Mouse (Mus musculus): ENCODE results near the gene Med26.

Med26 gene

DNA sequence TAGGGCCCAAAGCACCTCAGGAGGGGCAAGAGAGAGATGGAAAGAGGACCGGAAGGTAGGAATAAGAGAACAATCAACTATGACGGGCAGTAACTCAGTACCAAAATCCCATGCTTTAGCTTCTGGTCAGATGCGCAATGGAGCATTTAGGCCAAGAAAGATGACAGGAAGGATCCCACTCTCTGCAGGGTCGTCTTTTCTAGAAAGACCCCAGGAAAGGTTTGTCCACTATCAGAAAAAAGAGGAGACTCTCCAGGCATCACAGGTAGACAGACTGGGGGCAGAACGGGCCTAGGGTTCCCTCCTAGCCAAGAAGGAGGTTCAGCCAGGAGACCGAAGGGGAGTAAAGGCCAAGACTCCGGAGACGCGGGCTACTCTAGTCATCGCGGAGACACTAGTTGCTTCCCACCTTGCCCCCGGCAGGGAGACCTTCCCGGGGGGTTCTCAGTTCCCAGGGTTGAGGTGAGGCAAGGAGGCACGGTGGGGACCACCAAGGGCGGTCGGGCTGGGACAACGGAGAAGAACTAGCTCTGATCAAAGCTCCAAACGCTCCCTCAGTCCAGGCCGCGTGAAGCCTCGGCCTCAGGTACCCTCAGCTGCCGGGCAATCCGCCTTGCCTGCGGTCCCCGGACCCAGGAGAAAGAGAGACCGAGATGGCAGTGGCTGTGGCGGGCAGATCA, 808 bp downstream of the Med26 start:
- no peak for DNase-seq

GRCm38 (mm10) chr8:72539234-72539633, 8.8 kb downstream of the Med26 start:
- no peak for DNase-seq

GRCm38 (mm10) chr8:72534888-72535287, 13.2 kb downstream of the Med26 start:
- no peak for DNase-seq

GRCm38 (mm10) chr8:72532103-72532502, 16.0 kb downstream of the Med26 start:
- DNase-seq: no peak

GRCm38 (mm10) chr8:72521888-72522287, 26.2 kb downstream of the Med26 start:
- DNase-seq: no peak

- no peak for DNase-seq
Observed at GRCm38 (mm10) chr8:72517421-72517988, 30.6 kb downstream of the Med26 start.

DNA sequence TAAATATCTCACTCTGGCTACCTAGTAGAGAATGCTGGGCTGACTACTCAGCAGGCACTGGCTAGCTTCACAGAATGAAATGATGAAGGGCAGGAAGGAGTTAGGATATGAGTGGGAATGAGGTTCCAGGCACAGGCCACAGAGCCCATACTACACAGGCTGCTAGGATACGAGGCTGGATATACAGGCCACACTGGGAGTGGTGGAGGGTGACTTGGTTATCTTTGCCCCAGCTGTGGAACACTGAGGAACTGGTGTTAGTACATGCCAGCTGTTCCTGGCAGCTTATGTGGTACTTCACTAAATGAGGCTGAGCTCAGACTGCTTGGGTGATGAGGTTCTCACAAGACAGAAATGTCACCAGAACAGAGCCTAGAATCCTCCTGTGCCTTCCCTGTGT, 34.9 kb downstream of the Med26 start:
- no peak for DNase-seq

DNA sequence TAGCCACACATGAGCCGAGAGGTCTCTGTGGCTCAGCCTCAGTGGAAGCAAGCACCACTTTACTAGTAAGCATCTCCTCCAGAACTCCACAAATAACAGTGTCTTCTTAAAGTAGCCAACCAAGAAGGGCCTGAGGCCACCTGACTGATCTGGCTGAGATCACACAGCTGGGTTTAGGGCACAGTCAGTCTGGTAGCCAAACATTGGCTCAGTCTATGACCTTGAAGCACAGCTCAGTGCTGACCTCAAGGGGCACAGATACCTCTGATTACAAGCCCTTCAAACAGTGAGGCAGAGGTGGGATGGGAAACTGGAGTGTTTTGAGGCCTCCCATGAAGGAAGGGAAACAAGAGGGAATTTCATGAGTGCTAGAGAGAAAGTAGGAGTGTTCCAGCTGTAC, 35.4 kb downstream of the Med26 start:
- DNase-seq: no peak

DNA sequence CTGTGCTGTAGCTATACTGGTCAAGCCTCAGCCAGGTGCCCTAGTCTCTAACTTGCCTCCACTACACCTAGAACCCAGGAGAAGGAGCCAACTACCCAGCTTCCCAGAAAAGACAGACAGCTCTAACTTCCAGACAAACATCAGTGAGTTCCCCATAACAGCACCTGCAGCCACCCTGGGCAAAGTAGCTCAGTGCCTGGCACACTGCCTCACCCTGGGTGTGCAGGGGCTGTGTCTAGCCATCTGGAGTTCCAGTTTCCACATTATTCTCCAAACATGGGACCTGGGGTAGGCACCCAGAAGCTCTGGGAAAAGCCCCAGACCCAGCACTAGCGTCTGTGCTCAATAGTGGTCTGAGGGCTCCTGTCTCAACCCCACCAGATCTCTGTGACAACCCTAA, 40.6 kb downstream of the Med26 start:
- no peak for DNase-seq

GRCm38 (mm10) chr8:72504637-72505314, 43.3 kb downstream of the Med26 start:
- no peak for DNase-seq

- DNase-seq: no peak
Observed at GRCm38 (mm10) chr8:72504137-72504536, 43.9 kb downstream of the Med26 start.

DNA sequence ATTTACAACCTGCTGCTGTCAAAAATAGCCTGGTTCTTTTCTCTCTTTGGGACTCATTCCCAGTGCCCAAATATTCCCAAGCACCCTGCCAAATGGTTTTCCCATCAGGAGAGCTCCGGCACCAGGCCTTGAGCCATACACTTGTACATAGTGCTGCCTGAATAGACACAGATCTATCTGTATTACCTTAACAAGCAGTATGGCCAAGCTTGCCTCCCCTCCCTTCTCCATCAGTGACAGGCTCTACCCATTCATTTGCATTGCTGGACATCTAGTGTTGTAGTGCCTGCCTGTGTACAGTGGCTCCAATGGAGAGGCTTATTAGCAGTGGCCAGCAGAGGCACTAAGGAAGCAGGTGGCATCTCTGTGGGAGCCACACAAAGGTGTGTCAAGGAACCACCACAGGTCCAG, 47.5 kb downstream of the Med26 start:
- DNase-seq: no peak

GRCm38 (mm10) chr8:72499521-72500284, 48.4 kb downstream of the Med26 start:
- DNase-seq: no peak

- no peak for DNase-seq
Observed at GRCm38 (mm10) chr8:72498527-72498926, 49.5 kb downstream of the Med26 start.

DNA sequence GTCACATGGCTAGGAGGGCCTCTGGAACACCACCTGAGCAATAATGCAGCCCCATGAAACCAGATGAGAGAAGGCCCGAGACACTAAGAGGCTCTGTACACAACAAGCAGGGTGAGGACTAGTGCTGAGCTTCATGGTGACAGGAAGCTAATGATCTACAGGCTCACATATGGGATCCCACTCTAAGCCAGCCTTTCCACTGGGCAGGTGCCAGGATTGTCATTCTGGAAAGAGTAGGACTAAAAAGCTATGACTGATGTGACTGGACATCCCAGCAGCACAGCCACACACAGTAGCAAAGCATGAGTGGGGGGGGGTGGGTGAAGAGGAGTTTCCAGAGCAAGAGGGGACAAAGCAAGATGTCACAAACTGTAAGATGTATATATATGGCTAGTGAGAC, 50.2 kb downstream of the Med26 start:
- DNase-seq: no peak

DNA sequence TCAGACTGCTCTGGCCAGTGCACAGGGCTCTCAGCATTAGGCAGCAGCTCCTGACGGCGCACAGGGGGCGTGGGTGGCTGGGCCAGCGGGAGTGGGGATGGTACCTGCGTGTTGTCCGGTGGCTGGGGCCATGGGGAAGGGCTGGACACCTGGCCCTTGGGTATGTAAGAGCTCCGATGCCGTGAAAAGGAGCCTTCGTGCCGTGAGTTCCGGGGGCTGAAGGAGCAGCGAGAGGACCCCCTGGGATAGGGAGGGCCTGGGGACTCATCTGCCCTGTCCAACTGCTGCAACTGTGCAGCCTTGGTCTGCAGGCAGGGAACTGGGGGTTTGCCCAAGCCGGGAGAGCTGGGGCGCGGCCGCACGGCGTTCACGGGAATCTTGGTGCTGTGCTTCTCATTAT, 51.9 kb downstream of the Med26 start:
- no peak for DNase-seq

DNA sequence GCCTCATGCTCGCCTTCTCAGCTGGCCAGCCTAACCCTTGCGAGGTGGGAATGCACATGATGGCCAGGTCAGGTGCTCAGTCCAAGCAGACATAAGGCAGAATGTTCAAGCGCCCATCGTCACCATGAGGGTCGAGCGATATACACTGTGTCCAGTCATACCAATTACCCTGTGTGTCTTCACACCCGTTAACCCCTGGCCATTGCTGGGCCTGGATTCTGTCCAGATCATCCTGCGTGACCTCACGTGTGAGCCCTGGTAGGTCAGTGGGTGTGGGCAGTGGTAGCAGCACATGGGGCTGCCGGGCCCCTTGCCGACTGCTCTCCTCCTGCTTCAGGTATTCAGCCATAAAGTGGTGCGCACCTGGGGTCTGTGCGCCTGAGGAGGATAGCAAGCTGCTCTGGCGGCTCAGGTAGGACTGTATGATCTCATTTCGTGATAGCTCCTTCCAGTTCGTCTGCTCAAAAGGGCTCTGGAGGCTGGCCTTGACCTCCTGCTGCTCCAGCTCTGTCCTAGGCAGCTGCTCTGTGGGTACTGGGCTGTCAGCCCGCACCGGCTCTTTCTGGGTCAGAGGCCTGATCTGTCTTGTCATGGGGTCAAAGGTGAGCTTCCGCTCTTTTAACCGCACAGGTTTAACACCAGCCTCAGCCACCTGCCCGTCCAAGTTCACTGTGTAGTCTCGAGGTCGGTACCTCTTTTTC, 52.5 kb downstream of the Med26 start:
- peak; percentile 37 for DNase-seq

DNA sequence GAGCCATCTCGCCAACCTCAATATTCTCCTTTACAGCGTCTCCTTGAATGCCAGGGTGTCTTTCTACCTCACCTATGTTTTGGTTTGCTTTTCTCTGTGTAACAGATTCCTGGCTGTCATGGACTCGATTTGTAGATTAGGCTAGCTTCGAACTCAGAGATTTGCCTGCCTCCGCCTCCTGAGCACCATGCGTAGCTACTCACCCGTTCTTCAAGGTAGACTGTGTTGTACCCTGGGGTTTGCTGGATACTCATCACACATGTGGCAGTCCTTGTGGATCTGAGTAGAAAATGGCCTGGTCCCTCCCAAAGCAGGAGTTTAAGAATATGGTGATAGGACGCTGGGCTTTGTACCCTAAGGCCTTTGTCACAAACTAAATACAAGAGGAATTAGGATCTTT, 54.7 kb downstream of the Med26 start:
- DNase-seq: no peak

DNA sequence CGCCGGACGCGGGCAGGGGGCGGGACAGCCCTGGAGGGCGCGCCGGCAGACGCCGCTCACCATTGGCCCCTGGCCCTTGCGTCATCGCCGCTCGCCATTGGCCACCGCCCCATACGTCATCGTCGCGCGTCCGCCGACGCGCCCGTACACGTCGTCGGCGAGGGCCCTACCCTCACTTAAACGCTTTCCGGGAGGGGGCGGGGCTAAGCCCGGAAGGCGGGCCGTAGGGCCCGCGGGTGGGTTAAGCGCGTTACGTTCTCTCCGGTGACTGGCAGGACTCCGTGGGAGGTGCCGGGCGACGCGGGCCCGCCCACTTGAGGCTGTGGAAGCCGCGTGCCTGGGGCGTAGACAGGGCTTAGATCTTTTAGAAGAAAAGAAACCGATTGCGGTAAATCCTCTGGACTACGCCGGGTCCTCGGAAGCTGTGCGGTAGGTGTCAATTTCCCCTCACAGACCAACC, 55.4 kb downstream of the Med26 start:
- peak; percentile 99 for DNase-seq

DNA sequence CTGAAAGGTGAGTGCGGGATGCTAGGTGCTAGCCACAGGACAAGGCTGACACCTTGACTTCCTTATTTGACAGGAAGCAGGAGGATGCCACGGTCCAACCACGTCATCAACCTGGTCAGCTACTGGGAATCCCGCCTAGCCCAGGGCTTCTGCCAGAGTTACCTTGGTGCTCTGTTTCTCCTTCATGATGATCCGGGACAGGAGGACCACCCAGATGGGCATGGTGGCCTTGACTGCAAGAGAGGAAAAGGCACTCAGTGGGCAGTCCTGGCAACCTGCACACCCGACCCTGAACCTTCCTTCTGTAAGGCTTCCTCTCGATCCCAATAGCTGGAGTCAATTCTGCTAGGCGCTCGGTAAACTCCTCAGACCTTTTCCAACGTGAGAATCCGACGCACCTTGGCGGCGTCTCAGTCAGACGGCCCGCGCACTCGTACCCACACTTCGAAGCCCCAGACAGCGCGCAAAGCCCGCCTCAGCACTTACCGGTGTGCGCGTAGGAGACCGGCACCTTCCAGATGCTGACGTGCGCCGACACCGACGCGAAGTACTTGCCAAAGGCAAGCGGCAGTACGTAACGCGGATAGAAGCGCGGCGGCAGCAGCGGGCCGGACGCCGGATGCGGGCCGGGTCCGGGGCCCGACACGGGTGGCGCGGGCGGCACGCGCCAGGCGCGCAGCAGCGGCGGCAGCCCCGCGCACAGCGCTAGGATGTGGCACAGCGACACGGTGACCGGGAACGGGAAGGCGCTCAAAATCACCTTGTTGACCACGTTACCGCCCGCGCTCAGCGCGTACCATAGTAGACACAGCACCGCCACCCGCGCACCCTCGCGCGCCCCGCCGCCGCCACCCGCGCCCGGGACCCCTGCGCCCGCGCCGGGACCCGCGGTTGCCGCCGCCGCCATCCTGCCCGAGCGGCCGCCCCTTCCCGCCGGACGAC, 56.1 kb downstream of the Med26 start, which contains the start of gene Slc35e1:
Gene Slc35e1 (minus strand): TSS at position 935 of the 942 bp plus-strand sequence.
- peak; percentile 38 for DNase-seq

DNA sequence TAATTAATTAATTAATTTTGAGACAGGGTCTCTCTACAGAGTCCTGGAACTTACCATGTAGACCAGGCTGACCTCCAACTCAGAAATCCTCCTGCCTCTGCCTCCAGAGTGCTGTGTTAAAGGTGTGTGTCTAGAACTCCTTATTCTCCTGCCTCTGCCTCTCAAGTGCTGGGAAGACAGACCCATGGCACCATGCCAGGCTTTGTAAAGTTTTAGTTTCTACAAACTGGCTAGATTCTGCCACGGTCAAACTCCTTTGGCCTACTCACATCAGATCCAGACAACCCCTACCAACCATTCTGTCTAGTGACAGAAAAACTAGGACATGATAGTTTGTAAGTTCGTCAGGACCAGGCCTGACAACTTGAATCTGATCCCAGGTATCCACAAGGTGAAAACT, 57.1 kb downstream of the Med26 start:
- no peak for DNase-seq

GRCm38 (mm10) chr8:72487014-72487413, 61.1 kb downstream of the Med26 start:
- DNase-seq: no peak
